Mouse (Mus musculus) kidney, adult 8-10 months (tissue): ENCODE results near the gene Cd2ap.
A peak's percentile ranks its signal among the peaks of the same experiment; 100 is the strongest.

Experiments
- DNase-seq, 2 experiments: peaks; one replicate each; pipeline ENCODE4 v3.0.0; 2022

The Cd2ap gene

DNA sequence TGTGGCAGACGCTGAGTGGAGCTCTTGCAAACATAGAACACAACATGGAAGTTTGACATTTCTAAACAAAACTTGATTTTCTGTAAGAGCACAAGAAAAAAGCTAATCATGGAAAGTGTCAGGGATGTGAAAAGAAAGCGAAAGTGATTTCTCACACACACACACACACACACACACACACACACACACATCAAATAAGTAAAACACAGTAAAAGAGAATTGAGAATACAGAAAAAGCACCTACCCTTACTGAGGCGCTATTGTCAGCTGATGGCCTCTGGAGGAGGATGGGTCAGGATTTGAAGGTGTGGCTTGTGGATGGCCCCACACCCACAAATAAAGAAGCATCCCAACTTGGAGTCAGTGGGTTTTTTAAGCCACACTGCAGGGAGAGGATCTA, 19.0 kb downstream of the Cd2ap start:
- DNase-seq: no peak

DNA sequence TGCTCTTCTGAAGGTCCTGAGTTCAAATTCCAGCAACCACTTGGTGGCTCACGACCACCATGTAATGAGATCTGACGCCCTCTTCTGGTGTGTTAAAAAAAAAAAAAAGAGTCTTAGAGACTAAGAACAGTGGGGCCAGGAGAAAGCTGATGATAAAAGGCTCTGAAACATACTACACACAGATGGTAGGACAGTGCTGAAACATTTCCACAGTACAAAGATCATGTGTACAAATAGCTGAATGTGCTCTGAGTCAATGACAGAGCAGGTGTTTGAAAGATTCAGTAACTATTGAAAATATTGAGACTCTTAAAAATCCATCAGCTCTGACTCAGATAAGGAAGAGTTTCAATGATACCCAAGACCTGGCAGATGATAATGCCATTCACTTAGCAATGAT, 29.4 kb downstream of the Cd2ap start:
- no peak for DNase-seq

DNA sequence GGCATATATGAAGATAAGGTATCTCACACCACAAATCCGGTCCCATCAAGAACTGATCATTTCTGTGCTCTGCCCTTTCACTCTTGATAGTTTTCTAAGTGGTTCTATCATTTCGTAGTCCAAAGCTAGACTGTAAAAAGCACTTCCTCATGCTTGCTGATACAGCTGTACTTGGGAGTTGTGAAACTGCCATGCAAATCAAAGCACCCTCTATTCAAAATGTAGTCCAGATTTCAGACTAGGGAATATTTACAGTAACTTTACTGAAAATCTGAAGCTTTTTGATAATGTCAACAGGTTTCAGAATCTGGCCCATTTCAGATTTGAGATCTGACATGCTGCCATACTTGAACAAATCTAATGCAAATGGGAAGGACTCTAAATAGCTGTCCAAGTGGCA, 39.3 kb downstream of the Cd2ap start:
- no peak for DNase-seq

DNA sequence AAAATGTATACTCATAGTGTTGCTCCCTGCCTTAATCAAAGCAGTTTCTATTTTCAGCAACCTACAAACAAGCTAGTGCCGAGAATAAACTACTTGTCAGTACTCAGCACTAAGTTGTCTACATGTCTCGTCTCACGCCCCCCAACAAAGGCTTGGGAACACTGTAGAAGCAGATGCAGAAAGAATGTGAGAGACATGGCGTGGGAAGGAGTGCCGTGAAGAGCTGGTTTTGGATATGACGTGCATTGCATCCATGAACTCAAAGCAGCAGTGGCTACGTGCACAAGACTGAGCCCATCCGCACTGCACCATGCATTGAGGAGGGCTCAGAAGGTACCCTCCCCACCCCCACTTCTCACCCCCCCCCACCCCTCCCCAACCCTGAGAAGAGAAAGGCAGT, 53.7 kb downstream of the Cd2ap start:
- no peak for DNase-seq

DNA sequence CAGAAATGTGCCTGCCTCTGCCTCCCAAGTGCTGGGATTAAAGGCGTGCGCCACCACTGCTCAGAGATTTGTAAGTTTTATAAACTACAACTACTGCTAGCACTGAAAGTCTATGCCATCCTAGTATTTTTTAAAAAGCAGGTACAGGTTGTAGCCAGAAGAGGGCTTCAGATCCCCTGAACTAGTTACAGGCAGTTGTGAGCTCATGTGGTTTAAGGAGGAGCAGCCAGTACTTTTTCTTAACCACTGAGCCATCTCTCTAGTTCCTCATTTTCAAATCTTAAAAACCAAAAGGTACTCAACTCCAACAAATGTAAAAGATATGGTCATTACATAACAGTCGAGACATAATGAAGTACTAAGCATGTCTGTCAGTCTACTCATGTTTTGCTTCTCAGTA, 61.1 kb downstream of the Cd2ap start:
- no peak for DNase-seq

DNA sequence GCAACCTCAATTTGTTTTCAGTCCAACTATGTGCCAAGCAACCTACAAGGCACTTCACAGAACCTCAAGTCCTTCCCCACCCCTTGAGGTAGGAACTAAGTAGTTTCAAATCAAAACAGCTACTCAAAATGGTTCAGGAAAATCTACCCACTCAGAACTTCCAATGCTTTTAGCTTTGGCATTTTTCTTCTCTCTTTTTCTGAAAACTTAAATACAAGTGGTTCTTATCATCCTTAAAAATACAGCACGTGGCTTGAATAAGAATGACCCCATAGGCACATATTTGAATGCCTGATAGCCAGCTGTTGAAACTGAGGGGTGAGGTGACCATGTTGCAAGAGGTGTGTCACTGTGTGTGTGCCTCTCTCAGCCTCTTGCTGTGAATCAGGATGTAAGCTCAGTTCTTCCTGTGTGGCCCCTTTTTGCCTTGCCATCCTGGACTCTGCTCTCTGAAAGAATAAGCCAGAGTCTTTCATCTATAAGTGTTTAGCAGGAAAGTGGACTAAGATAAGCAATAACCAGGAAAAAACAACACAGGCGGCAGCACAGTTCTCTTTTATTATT, 84.0 kb downstream of the Cd2ap start:
- DNase-seq: no peak

DNA sequence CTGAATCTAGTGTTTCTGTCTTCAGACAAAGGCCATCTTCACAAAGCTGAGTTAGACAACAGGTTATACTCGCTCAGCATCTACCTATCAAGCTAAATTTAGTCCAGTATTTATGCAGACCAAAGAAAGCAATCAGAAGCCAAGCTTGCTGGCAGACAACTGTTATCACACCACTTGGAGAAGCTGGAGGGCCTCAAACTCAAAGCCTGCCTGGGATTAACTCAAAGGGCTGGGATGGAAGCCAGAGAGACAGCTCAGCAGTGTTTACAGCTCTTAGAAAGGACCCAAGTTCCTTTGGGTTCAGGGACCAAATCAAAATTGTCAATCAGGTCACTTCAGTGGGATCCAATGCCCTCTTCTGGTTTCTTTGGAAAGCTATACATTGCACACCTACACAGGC, 85.7 kb downstream of the Cd2ap start:
- DNase-seq: no peak

DNA sequence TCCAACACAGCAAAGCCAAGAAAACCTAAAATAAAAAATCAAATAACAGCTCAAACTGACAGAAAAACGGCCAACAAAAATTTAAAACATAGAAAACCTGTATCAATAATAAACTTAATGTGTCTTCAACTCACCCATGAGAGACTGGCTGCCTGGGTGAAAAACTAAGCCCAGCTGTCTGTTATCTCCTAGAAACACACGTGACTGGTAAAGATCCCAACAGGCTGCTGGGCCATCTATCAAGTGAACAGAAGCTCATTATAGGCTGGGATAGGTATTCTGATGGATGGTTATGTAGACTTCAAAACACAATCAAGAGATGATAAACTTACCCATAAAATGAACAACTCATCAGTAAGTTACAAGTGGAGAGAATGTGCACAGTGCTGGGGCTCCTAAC, 86.7 kb downstream of the Cd2ap start:
- no peak for DNase-seq

DNA sequence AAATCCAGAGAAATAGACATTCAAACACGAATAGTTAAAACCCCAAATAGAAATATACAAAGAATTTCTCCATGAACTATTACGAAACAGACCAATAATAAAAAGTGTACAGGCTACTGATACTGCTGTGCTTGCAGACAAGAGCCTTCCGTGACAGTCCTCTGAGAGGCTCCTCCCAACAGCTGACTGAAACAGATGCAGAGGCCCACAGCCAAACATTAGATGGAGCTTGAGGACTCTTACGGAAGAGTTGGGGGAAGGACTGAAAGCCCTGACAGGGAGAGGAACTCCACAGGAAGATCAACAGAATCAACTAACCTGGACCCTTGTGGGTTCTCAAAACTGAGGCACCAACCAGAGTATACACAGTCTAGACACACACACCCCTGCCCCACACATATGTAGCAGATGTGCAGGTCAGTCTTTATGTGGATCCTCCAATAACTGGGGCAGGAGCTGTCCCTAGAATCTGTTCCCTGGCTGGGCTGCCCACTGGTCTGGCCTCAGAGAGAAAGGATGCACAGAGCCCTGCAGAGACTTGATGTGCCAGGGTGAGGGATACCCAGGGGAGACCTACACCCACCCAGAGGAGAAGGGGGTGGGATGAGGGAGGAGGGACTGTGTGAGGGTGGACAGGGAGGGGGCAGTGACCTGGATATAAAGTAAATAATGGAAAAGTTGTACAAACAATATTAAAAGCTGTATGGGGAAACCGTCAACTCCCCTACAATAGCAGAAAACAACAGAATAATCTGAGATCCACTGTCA, 87.6 kb downstream of the Cd2ap start:
- no peak for DNase-seq

DNA sequence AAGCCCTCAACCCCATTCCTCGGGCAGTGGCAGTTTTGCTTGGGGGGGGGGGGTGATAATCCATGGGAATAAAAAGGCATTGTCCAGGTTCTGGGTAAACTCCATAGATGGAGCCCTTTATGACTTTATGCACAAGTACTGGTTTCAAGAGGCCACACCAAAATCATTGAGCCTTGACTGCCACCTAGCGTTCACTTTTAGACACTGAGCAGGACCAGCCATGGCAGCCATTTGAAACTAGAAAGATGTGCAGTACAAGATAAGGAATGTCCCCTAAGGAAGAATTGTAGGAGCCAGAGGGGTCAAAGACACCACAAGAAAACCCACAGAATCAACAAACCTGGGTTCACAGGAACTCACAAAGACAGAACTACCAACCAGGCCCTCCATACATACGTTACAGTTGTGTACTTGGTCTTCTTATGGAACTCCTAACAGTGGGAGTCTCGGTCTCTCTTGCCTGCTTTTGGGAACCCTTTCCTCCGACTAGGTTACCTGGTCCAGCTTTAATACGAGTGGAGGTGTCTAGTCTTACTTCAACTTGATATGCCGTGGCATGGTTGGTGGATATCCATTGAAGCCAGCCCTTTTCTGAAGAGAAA, 94.2 kb downstream of the Cd2ap start:
- peak; percentile 49 to 74 for DNase-seq

DNA sequence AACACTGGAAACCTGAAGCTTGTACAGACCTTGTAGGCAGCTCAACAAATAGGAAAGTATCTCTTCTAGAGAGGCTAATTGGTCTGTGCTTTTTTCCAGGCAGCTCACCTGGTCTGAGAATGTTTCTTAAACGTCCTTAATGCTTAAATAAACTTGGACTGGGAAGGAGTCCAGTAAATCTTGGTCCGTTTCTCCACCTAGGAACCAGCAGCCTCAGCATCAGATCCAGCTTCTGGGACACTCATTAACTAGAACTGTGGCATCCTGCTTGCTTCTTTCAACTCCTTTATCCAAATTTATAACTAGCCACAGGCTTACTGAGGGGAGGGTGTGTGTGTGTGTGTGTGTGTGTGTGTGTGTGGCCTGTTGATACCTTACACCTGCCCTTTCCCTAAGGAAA, 122.7 kb downstream of the Cd2ap start:
- peak; percentile 27 to 52 for DNase-seq

DNA sequence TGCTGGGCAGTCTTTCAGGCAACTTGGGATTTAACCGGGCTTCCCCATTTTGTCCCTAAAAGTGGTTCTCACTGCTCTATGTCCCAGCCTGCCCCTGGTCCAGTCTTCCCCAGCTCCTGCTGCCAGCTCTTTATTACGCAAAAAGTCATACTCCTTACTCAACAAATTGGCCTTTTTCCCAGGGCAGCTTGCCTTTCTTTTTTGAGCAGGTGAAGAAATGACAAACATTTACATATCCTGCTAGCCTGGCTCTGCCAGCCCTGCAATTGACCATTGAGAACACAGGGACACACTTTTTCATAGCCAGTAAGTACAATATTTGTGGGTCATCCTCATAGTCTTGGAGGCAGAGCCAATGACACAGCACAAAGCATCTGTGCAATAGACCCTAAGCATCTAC, 124.3 kb downstream of the Cd2ap start:
- peak; percentile 13 to 32 for DNase-seq

DNA sequence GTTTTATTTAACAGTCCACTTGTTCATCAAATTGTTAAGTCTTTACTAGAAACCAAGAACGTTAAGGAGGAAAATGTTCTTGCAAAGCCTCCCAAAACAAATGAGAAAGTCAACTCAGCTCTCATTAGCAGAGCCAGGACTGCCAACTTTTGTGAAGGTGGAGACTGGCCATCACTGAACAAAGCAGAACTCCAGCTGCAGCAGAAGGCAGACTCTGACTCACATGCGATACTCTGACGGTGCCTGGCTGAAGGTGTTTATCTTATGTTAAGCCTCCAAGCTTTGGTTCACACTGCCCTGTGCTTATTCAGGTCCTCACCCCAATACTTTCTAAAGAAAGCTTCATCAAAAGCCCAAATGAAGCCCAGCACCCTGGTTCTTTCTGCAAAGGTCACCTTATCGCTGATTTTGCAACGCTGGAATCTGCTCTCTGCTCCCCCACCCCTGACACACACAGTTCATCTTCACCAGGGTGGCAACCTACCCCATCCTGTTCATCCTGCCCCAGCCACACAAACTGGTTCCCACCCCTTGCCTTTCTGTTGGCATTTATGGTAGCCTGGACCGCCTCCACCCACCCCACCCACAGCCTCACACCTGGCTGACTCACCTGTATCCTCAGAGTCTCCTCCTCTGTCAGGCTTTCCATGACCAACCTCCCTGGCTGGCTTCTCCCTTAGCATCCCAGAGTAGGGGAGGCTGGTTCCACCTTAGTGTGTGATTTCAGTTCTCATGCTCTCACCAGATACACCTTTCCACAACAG, 130.6 kb downstream of the Cd2ap start:
- DNase-seq: no peak
